Mouse (Mus musculus) neural tube, embryonic 11.5 days (tissue): ENCODE results near the gene Krtap4-2. TPM values are rescaled to one million over a fixed set of nuclear protein-coding genes. Genes with fewer than 3 reads are reported as not detected.
"Not testable (repeated sequence)": the region's sequence is repeated elsewhere in the genome, so short reads cannot be mapped to it uniquely, and the experiment has no call there.

Experiments
- ATAC-seq: fragments of 200-750 bp; cut with Nextera tagmentation; 2 replicates; pipeline ENCODE4 v1.8.0; 2017; ENCODE audit warnings: moderate number of reproducible peaks, mild to moderate bottlenecking, moderate TSS enrichment, moderate library complexity; ENCODE audit not compliant: insufficient read depth, low FRiP score, low TSS enrichment
- DNase-seq: peaks from one replicate; pipeline ENCODE4 v3.0.0-alpha.2; 2015; ENCODE audit warnings: low spot score
- H3K27ac ChIP-seq: fragments of 300-500 bp; sonication (generic); 2 replicates; pipeline ENCODE4 v1.5.1; 2014; ENCODE audit warnings: low read depth, mild to moderate bottlenecking, low read length
- H3K27me3 ChIP-seq: fragments of 300-500 bp; sonication (generic); 2 replicates; pipeline ENCODE4 v1.6.1; 2014; ENCODE audit warnings: mild to moderate bottlenecking, low read length, mixed read lengths; ENCODE audit not compliant: control insufficient read depth, insufficient read depth
- H3K36me3 ChIP-seq: fragments of 300-500 bp; sonication (generic); 2 replicates; pipeline ENCODE4 v1.6.1; 2014; ENCODE audit warnings: mild to moderate bottlenecking, low read length, moderate library complexity, mixed read lengths; ENCODE audit not compliant: control insufficient read depth, insufficient read depth
- H3K4me1 ChIP-seq: fragments of 300-500 bp; sonication (generic); 2 replicates; pipeline ENCODE4 v1.6.1; 2014; ENCODE audit warnings: low read length, mixed read lengths; ENCODE audit not compliant: control insufficient read depth, insufficient read depth
- H3K4me2 ChIP-seq: fragments of 300-500 bp; sonication (generic); 2 replicates; pipeline ENCODE4 v1.6.1; 2014; ENCODE audit warnings: low read depth, mild to moderate bottlenecking, moderate library complexity
- H3K4me3 ChIP-seq: fragments of 300-500 bp; sonication (generic); 2 replicates; pipeline ENCODE4 v1.5.1; 2014; ENCODE audit warnings: low read depth, low read length
- H3K9ac ChIP-seq: fragments of 300-500 bp; sonication (generic); 2 replicates; pipeline ENCODE4 v1.6.1; 2014; ENCODE audit warnings: mild to moderate bottlenecking, low read length
- H3K9me3 ChIP-seq: fragments of 300-500 bp; sonication (generic); 2 replicates; pipeline ENCODE4 v1.6.1; 2016; ENCODE audit warnings: low read length; ENCODE audit not compliant: control insufficient read depth
- WGBS: fragments of 180-500 bp; shearing (Covaris S2); extraction: QIAGEN DNeasy Blood & Tissue Kit; methylation state at CpG from one replicate; pipeline ENCODE4 v1.1.7; 2014; 5-methylcytosine and 5-hydroxymethylcytosine counted together
- polyA plus RNA-seq: library from polyadenylated mRNA; unstranded; fragments of >200 nt; fragmentation: Nextera tagmentation; extraction: Ambion mirVana; gene quantifications from 2 replicates; pipeline ENCODE4 v1.2.1, GENCODE M21; 2014

Krtap4-2 gene
- polyA plus RNA-seq, result not detected in 2 replicates

DNA sequence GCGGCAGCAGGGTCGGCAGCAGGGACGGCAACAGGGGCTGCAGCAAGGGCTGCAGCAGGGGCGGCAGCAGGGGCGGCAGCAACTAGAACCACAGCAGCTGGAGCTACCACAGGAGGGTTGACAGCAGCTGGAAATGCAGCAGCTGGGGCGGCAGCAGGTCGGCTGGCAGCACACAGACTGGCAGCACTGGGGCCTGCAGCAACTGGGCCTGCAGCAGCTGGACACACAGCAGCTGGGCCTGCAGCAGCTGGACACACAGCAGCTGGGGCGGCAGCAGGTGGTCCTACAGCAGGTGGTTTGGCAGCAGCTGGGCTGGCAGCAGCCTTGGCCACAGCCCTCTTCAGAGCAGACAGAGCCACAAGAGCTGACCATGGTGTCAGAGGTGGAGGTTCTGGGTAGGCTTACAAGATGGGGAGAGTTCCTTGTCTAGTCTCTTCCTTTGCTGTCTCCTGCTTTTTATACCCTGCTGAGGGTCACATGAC is at the start of gene Krtap4-2:
Gene Krtap4-2, minus strand, starts transcription at position 432 of the 482 bp plus-strand sequence.
- ATAC-seq (no peak), DNase-seq (no peak)
- H3K27me3 ChIP-seq, result no peaks in the 10 kb centered on the region
- no peak within 1 kb of the TSS for H3K9ac ChIP-seq
- H3K4me1 ChIP-seq, result no peaks in the 10 kb centered on the region
- no peaks in the 10 kb centered on the region for H3K36me3 ChIP-seq
- 46% methylated on average over 7 of the region's 8 CpGs for WGBS
- no peak within 1 kb of the TSS for H3K4me2 ChIP-seq
- H3K4me3 ChIP-seq, result no peak within 1 kb of the TSS
- no peak within 1 kb of the TSS for H3K27ac ChIP-seq
- no peaks in the 10 kb centered on the region for H3K9me3 ChIP-seq

GRCm38 (mm10) chr11:99683481-99683880 is 48.6 kb upstream of the Krtap4-2 start:
- Histone ChIP-seq H3K4me3 (no peak overlapping the region), H3K27ac (no peak overlapping the region), H3K4me2 (no peak overlapping the region), H3K36me3 (no peaks in the 10 kb centered on the region), H3K9me3 (no peaks in the 10 kb centered on the region), H3K4me1 (no peaks in the 10 kb centered on the region), H3K27me3 (no peaks in the 10 kb centered on the region), H3K9ac (no peak overlapping the region)
- DNase-seq (no peak), ATAC-seq (no peak)
- WGBS, result 89% methylated on average over 2 of the region's 2 CpGs

DNA sequence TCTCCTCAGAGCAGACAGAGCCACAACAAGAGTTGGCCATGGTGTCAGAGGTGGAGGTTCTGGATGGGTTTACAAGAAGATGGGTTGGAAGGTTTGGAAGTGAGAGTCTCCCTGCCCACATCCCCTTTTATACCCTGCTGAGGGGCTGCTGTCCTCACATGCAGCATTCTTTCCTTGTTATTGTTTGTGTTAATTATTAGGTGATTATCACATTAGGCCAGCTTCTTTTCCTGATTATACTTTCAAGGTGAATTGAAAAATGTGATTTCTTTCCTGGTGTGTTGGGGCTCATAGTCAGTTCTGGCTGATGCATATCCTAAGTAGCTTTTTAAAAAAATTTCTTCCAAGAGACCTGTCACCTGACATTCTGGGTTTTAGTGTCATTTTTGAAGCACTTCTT is 31.0 kb upstream of the Krtap4-2 start, which contains the start of gene Krtap4-6:
Gene Krtap4-6, minus strand, starts transcription at position 101 of the 400 bp plus-strand sequence.
- H3K27me3 ChIP-seq, result no peaks in the 10 kb centered on the region
- H3K27ac ChIP-seq, result no peak within 1 kb of the TSS
- no peaks in the 10 kb centered on the region for H3K36me3 ChIP-seq

DNA sequence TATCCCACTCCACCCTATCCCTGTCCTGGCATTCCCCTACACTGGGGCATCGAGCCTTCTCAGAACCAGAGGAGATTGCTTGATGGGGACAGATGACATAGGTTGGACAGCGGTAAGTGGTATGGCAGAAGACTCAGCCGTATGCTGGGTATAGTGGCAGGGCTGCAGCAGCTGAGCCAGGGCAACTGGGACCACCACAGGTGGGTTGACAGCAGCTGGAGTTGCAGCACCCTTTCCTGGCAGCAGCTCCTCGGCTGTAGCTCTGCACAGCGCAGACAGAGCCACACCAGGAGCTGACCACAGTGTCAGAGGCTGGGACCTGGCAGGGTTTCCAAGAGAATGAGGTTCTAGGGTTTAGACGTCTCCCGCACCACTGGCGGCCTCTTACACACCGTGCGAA is 27.9 kb upstream of the Krtap4-2 start:
- H3K9me3 ChIP-seq, result no peaks in the 10 kb centered on the region
- ATAC-seq, result no peak
- H3K27me3 ChIP-seq, result no peaks in the 10 kb centered on the region
- no peak overlapping the region for H3K4me2 ChIP-seq
- H3K9ac ChIP-seq, result no peak overlapping the region
- 92% methylated on average over 10 of the region's 10 CpGs for WGBS
- DNase-seq, result no peak
- H3K4me1 ChIP-seq, result no peaks in the 10 kb centered on the region
- H3K4me3 ChIP-seq, result no peak overlapping the region
- no peaks in the 10 kb centered on the region for H3K36me3 ChIP-seq
- no peak overlapping the region for H3K27ac ChIP-seq

More for the DNA sequence above, 31.0 kb upstream of the Krtap4-2 start, which contains the start of gene Krtap4-6:
- ATAC-seq (no peak), DNase-seq (no peak)
- no peaks in the 10 kb centered on the region for H3K9me3 ChIP-seq
- no peaks in the 10 kb centered on the region for H3K4me1 ChIP-seq
- H3K4me3 ChIP-seq, result no peak within 1 kb of the TSS
- H3K9ac ChIP-seq, result no peak within 1 kb of the TSS
- H3K4me2 ChIP-seq, result no peak within 1 kb of the TSS

DNA sequence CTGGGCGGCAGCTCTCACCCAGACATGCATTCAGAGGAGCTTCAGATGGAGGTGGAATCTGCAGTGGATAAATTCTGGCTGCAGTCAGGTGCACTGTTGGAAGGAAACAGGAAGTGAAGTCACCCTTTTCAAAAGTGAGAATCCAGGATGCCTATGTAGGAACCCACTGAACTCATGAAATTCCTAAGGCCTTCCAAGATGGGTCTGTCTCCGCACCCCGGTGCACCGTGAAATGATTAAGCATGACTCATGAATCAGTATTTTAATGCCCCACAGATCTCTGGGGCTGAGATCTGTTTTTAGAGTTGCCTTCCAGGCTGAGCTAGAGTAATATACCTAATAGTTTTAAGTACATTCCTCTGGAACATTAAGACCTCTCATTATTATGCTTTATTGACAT is 24.4 kb upstream of the Krtap4-2 start:
- Histone ChIP-seq H3K27ac (no peak overlapping the region), H3K4me1 (no peaks in the 10 kb centered on the region), H3K36me3 (no peaks in the 10 kb centered on the region), H3K4me3 (no peak overlapping the region), H3K9ac (no peak overlapping the region), H3K27me3 (no peaks in the 10 kb centered on the region), H3K4me2 (no peak overlapping the region), H3K9me3 (no peaks in the 10 kb centered on the region)
- 90% methylated on average over 4 of the region's 4 CpGs for WGBS
- ATAC-seq, result no peak
- no peak for DNase-seq

DNA sequence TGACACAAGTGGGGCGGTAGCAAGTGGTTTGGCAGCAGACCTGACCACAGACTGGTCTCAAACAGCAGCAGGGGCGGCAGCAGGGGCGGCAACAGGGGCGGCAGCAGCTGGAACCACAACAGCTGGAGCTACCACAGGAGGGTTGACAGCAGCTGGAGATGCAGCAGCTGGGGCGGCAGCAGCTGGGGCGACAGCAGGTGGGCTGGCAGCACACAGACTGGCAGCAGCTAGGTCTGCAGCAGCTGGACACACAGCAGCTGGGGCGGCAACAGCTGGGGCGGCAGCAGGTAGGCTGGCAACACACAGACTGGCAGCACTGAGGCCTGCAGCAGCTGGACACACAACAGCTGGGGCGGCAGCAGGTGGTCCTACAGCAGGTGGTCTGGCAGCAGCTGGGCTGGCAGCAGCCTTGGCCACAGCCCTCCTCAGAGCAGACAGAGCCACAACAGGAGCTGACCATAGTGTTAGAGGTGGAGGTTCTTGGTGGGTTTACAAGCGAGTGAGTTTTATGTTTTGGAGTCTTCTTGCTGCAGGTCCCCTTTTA is 23.7 kb upstream of the Krtap4-2 start, which contains the start of gene Gm11563:
Gene Gm11563, minus strand, starts transcription at position 494 of the 544 bp plus-strand sequence.
- not testable (repeated sequence) for DNase-seq, H3K9me3 ChIP-seq, H3K27ac ChIP-seq, H3K36me3 ChIP-seq, H3K9ac ChIP-seq, H3K4me2 ChIP-seq, H3K27me3 ChIP-seq, ATAC-seq, H3K4me1 ChIP-seq, H3K4me3 ChIP-seq
- WGBS, result 64% methylated on average over 10 of the region's 10 CpGs

DNA sequence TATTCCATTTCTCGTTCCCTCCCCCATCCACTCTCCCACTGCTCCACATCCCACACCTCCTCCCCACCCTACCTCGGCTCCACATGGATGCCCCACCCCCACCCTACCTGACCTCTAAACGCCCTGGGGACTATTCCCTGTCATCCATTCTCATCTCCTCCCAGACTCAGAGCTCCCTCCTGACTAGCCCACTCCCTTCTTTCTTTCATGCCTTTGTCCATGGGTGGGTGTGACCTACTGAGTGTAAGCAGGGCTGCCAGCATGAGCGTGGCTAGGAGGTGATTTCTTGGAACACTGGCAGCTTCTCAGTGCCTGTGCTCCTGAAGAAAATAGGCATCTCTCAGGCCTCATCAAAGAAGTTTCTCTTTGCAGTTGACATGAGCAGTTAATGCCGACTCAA is 22.2 kb upstream of the Krtap4-2 start:
- H3K36me3 ChIP-seq, result no peaks in the 10 kb centered on the region
- H3K9ac ChIP-seq, result no peak overlapping the region
- H3K4me1 ChIP-seq, result no peaks in the 10 kb centered on the region
- no peaks in the 10 kb centered on the region for H3K27me3 ChIP-seq
- no peaks in the 10 kb centered on the region for H3K9me3 ChIP-seq
- H3K4me2 ChIP-seq, result no peak overlapping the region
- ATAC-seq (no peak), DNase-seq (no peak)
- H3K4me3 ChIP-seq, result no peak overlapping the region
- no peak overlapping the region for H3K27ac ChIP-seq
- WGBS, result 48% methylated on average over 5 of the region's 5 CpGs

DNA sequence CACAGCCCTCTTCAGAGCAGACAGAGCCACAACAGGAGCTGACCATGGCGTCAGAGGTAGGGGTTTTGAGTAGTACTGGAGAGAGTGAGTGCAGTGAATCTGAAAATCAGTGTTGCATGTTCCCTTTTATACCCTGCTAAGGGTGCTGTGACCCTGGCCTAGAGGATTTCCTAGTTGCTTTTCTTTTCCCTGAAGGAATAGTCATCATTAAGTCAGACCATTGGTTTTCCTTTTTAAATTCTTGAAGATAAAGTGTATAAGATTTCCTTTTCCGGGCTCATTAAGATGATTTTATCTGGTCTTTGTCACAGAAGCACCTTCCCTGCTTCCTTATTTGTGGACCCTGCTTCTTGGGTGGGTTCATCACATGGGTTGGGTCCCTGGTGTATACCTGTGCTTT is 15.3 kb upstream of the Krtap4-2 start, which contains the start of gene Gm11555:
Gene Gm11555, minus strand, starts transcription at position 101 of the 400 bp plus-strand sequence.
- Histone ChIP-seq H3K4me3 (no peak within 1 kb of the TSS), H3K4me1 (no peaks in the 10 kb centered on the region), H3K9ac (no peak within 1 kb of the TSS), H3K27me3 (no peaks in the 10 kb centered on the region), H3K9me3 (no peaks in the 10 kb centered on the region), H3K36me3 (no peaks in the 10 kb centered on the region), H3K4me2 (no peak within 1 kb of the TSS), H3K27ac (no peak within 1 kb of the TSS)
- 85% methylated on average over 2 of the region's 2 CpGs for WGBS
- ATAC-seq (no peak), DNase-seq (no peak)

DNA sequence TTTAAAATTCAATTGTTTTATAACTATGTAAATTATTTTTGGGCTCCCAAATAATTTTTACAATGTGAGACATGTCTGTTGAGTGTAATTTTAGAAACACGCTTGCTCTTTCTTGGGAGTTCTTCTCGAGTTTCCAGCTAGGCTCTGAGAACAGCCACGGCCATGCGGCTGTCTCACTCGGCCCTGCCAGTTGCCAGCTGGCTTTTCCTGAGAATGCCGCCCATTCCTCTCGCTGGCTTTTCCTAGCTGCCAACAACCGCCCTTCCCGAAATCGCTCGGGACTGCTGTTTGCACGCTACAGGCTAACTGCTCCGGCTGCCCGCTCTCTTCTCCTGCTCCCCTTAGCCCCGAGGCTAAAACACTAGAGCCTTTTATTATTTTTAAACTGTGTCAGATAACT is 11.6 kb upstream of the Krtap4-2 start:
- H3K9me3 ChIP-seq, result no peaks in the 10 kb centered on the region
- no peak overlapping the region for H3K4me2 ChIP-seq
- 89% methylated on average over 15 of the region's 15 CpGs for WGBS
- no peak for DNase-seq
- no peaks in the 10 kb centered on the region for H3K27me3 ChIP-seq
- no peak overlapping the region for H3K4me3 ChIP-seq
- ATAC-seq, result no peak
- no peaks in the 10 kb centered on the region for H3K36me3 ChIP-seq
- no peak overlapping the region for H3K9ac ChIP-seq
- H3K27ac ChIP-seq, result no peak overlapping the region
- no peaks in the 10 kb centered on the region for H3K4me1 ChIP-seq
